Mouse (Mus musculus) kidney, embryonic 14.5 days (tissue): ENCODE measurements around the gene Qrich2. TPM values are rescaled to one million over a fixed set of nuclear protein-coding genes. Genes with fewer than 3 reads are reported as not detected.
"Not testable (repeated sequence)": the region's sequence is repeated elsewhere in the genome, so short reads cannot be mapped to it uniquely, and the experiment has no call there.

Experiments used
- ATAC-seq: fragments of 200-750 bp; cut with Nextera tagmentation; 2 replicates; pipeline ENCODE4 v1.8.0; 2017; ENCODE audit warnings: moderate number of reproducible peaks, mild to moderate bottlenecking, moderate TSS enrichment, moderate library complexity; ENCODE audit not compliant: low FRiP score, low TSS enrichment
- H3K27ac ChIP-seq: fragments of 300-500 bp; sonication (generic); 2 replicates; pipeline ENCODE4 v1.5.1; 2014; ENCODE audit warnings: low read depth, mild to moderate bottlenecking, low read length, moderate library complexity, mixed read lengths
- H3K27me3 ChIP-seq: fragments of 300-500 bp; sonication (generic); 2 replicates; pipeline ENCODE4 v1.6.1; 2014; ENCODE audit warnings: mild to moderate bottlenecking, low read length; ENCODE audit not compliant: control insufficient read depth, insufficient read depth
- H3K36me3 ChIP-seq: fragments of 300-500 bp; sonication (generic); 2 replicates; pipeline ENCODE4 v1.6.1; 2014; ENCODE audit warnings: low read length, mixed read lengths; ENCODE audit not compliant: control insufficient read depth, insufficient read depth
- H3K4me1 ChIP-seq: fragments of 300-500 bp; sonication (generic); 2 replicates; pipeline ENCODE4 v1.6.1; 2014; ENCODE audit warnings: low read length, mixed read lengths; ENCODE audit not compliant: control insufficient read depth, insufficient read depth
- H3K4me2 ChIP-seq: fragments of 300-500 bp; sonication (generic); replicated peaks from 2 replicates; pipeline ENCODE4 v1.6.1; 2014; ENCODE audit warnings: low read depth, mild to moderate bottlenecking, low read length
- H3K4me3 ChIP-seq: fragments of 300-500 bp; sonication (generic); 2 replicates; pipeline ENCODE4 v1.5.1; 2014; ENCODE audit warnings: mild to moderate bottlenecking, low read length
- H3K9ac ChIP-seq: fragments of 300-500 bp; sonication (generic); 2 replicates; pipeline ENCODE4 v1.6.1; 2014; ENCODE audit warnings: low read depth, mild to moderate bottlenecking, low read length, moderate library complexity
- H3K9me3 ChIP-seq: fragments of 300-500 bp; sonication (generic); 2 replicates; pipeline ENCODE4 v1.6.1; 2016; ENCODE audit warnings: low read length; ENCODE audit not compliant: control insufficient read depth
- WGBS: fragments of 180-500 bp; shearing (Covaris S2); extraction: QIAGEN DNeasy Blood & Tissue Kit; methylation state at CpG from one replicate; pipeline ENCODE4 v1.1.7; 2014; 5-methylcytosine and 5-hydroxymethylcytosine counted together
- polyA plus RNA-seq: library from polyadenylated mRNA; unstranded; fragments of >200 nt; fragmentation: Nextera tagmentation; extraction: Ambion mirVana; gene quantifications from 2 replicates; pipeline ENCODE4 v1.2.1, GENCODE M21; 2014

Gene Qrich2
- polyA plus RNA-seq, 1 experiment from 2014 or later, result 0.39 TPM

- no peak overlapping the region for H3K4me2 ChIP-seq
- H3K27ac ChIP-seq, result no peak overlapping the region; the same call in 1 of the 2 replicates
- no peaks in the 10 kb centered on the region for H3K9me3 ChIP-seq
- no peak overlapping the region for H3K9ac ChIP-seq
- H3K4me1 ChIP-seq, result peaks cover 19% of the 10 kb centered on the region
- H3K27me3 ChIP-seq, result no peaks in the 10 kb centered on the region
- 0 out of 2 replicates have a peak, but pooled peaks cover 2% of the 10 kb centered on the region for H3K36me3 ChIP-seq
- no peak for ATAC-seq
- H3K4me3 ChIP-seq, result no peak overlapping the region
- WGBS, result 45% methylated on average over 22 of the region's 22 CpGs
Observed at GRCm38 (mm10) chr11:116430723-116431427, 35.2 kb downstream of the Qrich2 start.

GRCm38 (mm10) chr11:116429862-116430613 lies 36.0 kb downstream of the Qrich2 start:
- no peak for ATAC-seq
- no peaks in the 10 kb centered on the region for H3K36me3 ChIP-seq
- 86% methylated on average over 9 of the region's 9 CpGs for WGBS
- no peak overlapping the region for H3K4me3 ChIP-seq
- H3K27ac ChIP-seq, result 0 out of 2 replicates have a peak overlapping the region, but pooled peaks have one; percentile 69
- no peak overlapping the region for H3K9ac ChIP-seq
- H3K4me2 ChIP-seq, result no peak overlapping the region
- H3K27me3 ChIP-seq, result no peaks in the 10 kb centered on the region
- peaks cover 12% of the 10 kb centered on the region; the same call in 1 of the 2 replicates for H3K4me1 ChIP-seq
- no peaks in the 10 kb centered on the region for H3K9me3 ChIP-seq

GRCm38 (mm10) chr11:116428872-116429859 lies 36.9 kb downstream of the Qrich2 start:
- Histone ChIP-seq H3K4me2 (no peak overlapping the region), H3K27ac (peak overlapping the region; percentile 69), H3K36me3 (no peaks in the 10 kb centered on the region), H3K4me1 (peaks cover 12% of the 10 kb centered on the region; the same call in 1 of the 2 replicates), H3K9ac (0 out of 2 replicates have a peak overlapping the region, but pooled peaks have one; percentile 23), H3K4me3 (no peak overlapping the region), H3K27me3 (no peaks in the 10 kb centered on the region), H3K9me3 (no peaks in the 10 kb centered on the region)
- 33% methylated on average over 13 of the region's 13 CpGs for WGBS
- no peak for ATAC-seq

- WGBS, result 68% methylated on average over 6 of the region's 6 CpGs
- no peaks in the 10 kb centered on the region for H3K9me3 ChIP-seq
- no peak overlapping the region for H3K4me2 ChIP-seq
- no peaks in the 10 kb centered on the region for H3K36me3 ChIP-seq
- ATAC-seq, result no peak
- H3K27ac ChIP-seq, result no peak overlapping the region
- no peak overlapping the region for H3K9ac ChIP-seq
- H3K27me3 ChIP-seq, result no peaks in the 10 kb centered on the region
- H3K4me1 ChIP-seq, result peaks cover 9% of the 10 kb centered on the region; the same call in 1 of the 2 replicates
- no peak overlapping the region for H3K4me3 ChIP-seq
Observed at GRCm38 (mm10) chr11:116426852-116427575, 39.0 kb downstream of the Qrich2 start.

GRCm38 (mm10) chr11:116426328-116426727 lies 39.7 kb downstream of the Qrich2 start:
- ATAC-seq, H3K4me3 ChIP-seq, H3K27me3 ChIP-seq, H3K27ac ChIP-seq, H3K9ac ChIP-seq, H3K4me2 ChIP-seq, H3K36me3 ChIP-seq, H3K9me3 ChIP-seq, H3K4me1 ChIP-seq: not testable (repeated sequence)
- WGBS, result 86% methylated on average over 11 of the region's 11 CpGs

GRCm38 (mm10) chr11:116424621-116425407 lies 41.2 kb downstream of the Qrich2 start:
- H3K9me3 ChIP-seq, result no peaks in the 10 kb centered on the region
- no peak overlapping the region for H3K9ac ChIP-seq
- no peaks in the 10 kb centered on the region for H3K27me3 ChIP-seq
- H3K4me3 ChIP-seq, result no peak overlapping the region
- H3K36me3 ChIP-seq, result no peaks in the 10 kb centered on the region
- ATAC-seq, result no peak
- 51% methylated on average over 8 of the region's 8 CpGs for WGBS
- H3K4me1 ChIP-seq, result peaks cover 12% of the 10 kb centered on the region
- no peak overlapping the region for H3K4me2 ChIP-seq
- no peak overlapping the region for H3K27ac ChIP-seq

- Histone ChIP-seq H3K9me3 (no peaks in the 10 kb centered on the region), H3K4me1 (peaks cover 11% of the 10 kb centered on the region), H3K4me2 (no peak overlapping the region), H3K27ac (no peak overlapping the region), H3K27me3 (no peaks in the 10 kb centered on the region), H3K4me3 (no peak overlapping the region), H3K9ac (no peak overlapping the region), H3K36me3 (no peaks in the 10 kb centered on the region)
- ATAC-seq, result no peak
- 85% methylated on average over 10 of the region's 10 CpGs for WGBS
Observed at GRCm38 (mm10) chr11:116423782-116424620, 42.0 kb downstream of the Qrich2 start.
